Mouse (Mus musculus) gastrocnemius, adult 2 months (tissue): ENCODE measurements around the gene Rfk. TPM values are rescaled to one million over a fixed set of nuclear protein-coding genes. Genes with fewer than 3 reads are reported as not detected.

ENCODE experiments used
- DNase-seq: peaks from one replicate; pipeline ENCODE4 v3.0.0; 2022
- H3K27ac ChIP-seq: fragments of 200-600 bp; 2 replicates; pipeline ENCODE4 v1.8.1; 2022; ENCODE audit warnings: mild to moderate bottlenecking
- H3K4me3 ChIP-seq: fragments of 200-600 bp; 2 replicates; pipeline ENCODE4 v1.8.1; 2022; ENCODE audit warnings: mild to moderate bottlenecking, moderate library complexity
- CTCF ChIP-seq: fragments of 200-600 bp; IDR thresholded peaks from 2 replicates; pipeline ENCODE4 v1.8.1; 2022; ENCODE audit warnings: antibody characterized with exemption, mild to moderate bottlenecking, moderate library complexity
- intact Hi-C: fragments of 180-260 bp; cut with DNase I; formaldehyde crosslinking; loops from one replicate; pipeline ENCODE4 v1.15.1; 2025
- long read RNA-seq, 2 experiments: library from polyadenylated mRNA; stranded (forward); transcript quantifications; one replicate each; pipeline ENCODE4 v2.0.0; 2021
- total RNA-seq, 2 experiments: library from RNA; stranded (reverse); gene quantifications; 2 replicates each; pipeline ENCODE4 v1.2.3; 2021

Rfk gene
- total RNA-seq, result 10 to 100 TPM; 62.3 to 74.5 TPM
- long read RNA-seq, experiment 1, transcript Rfk-201 (4 exons, 2,482 nt), result major isoform, 46 of 50 reads
- long read RNA-seq, experiment 1, partial matches to known transcripts, result 2 of 50 reads
- long read RNA-seq, experiment 1, other reads (novel, unspliced or antisense), result 2 of 50 reads
- long read RNA-seq, experiment 2, transcript Rfk-201 (4 exons, 2,482 nt), result major isoform, 63 of 69 reads
- long read RNA-seq, experiment 2, partial matches to known transcripts, result 3 of 69 reads
- long read RNA-seq, experiment 2, other reads (novel, unspliced or antisense), result 2 of 69 reads

GRCm38 (mm10) chr19:17393841-17394591 is at the start of gene Rfk:
TSS of gene Rfk (plus strand) at chr19:17394043.
- peak; percentile 97 for DNase-seq
- peak within 1 kb of the TSS; percentile 100 for H3K4me3 ChIP-seq
- TF ChIP-seq CTCF, result no peak
- peak within 1 kb of the TSS; percentile 94 for H3K27ac ChIP-seq
- intact Hi-C loops, result no loop called here

- intact Hi-C loops, result no loop called here
- H3K27ac ChIP-seq, result no peak overlapping the region
- TF ChIP-seq CTCF, result no peak
- no peak overlapping the region for H3K4me3 ChIP-seq
- no peak for DNase-seq
Measured at GRCm38 (mm10) chr19:17344881-17345280, 49.0 kb upstream of the Rfk start.

- TF ChIP-seq CTCF, result no peak
- no peak overlapping the region for H3K27ac ChIP-seq
- no peak for DNase-seq
- intact Hi-C loops, result no loop called here
- H3K4me3 ChIP-seq, result no peak overlapping the region
Measured at GRCm38 (mm10) chr19:17346716-17347474, 46.9 kb upstream of the Rfk start.

- no peak for DNase-seq
- Histone ChIP-seq H3K4me3 (no peak overlapping the region), H3K27ac (no peak overlapping the region)
- TF ChIP-seq CTCF, result no peak
- intact Hi-C loops, result no loop called here
Measured at GRCm38 (mm10) chr19:17347852-17348251, 46.0 kb upstream of the Rfk start.

- no peak overlapping the region for H3K27ac ChIP-seq
- no peak for TF ChIP-seq CTCF
- DNase-seq, result no peak
- H3K4me3 ChIP-seq, result no peak overlapping the region
- intact Hi-C loops, result no loop called here
Measured at GRCm38 (mm10) chr19:17353727-17354126, 40.1 kb upstream of the Rfk start.

- intact Hi-C loops, result no loop called here
Measured at GRCm38 (mm10) chr19:17354362-17354761, 39.5 kb upstream of the Rfk start.

GRCm38 (mm10) chr19:17354797-17355196 is 39.0 kb upstream of the Rfk start:
- Histone ChIP-seq H3K27ac (no peak overlapping the region), H3K4me3 (peak overlapping the region; percentile 68)
- DNase-seq, result no peak
- no peak for TF ChIP-seq CTCF
- intact Hi-C loops, result no loop called here

More at GRCm38 (mm10) chr19:17354362-17354761, 39.5 kb upstream of the Rfk start:
- Histone ChIP-seq H3K4me3 (peak overlapping the region; percentile 68), H3K27ac (no peak overlapping the region)
- no peak for TF ChIP-seq CTCF
- no peak for DNase-seq

- no peak overlapping the region for H3K27ac ChIP-seq
- DNase-seq, result no peak
- TF ChIP-seq CTCF, result no peak
- intact Hi-C loops, result no loop called here
- peak overlapping the region; percentile 68 for H3K4me3 ChIP-seq
Measured at GRCm38 (mm10) chr19:17355361-17355760, 38.5 kb upstream of the Rfk start.

- Histone ChIP-seq H3K27ac (peak overlapping the region; percentile 63), H3K4me3 (peak overlapping the region; percentile 68)
- intact Hi-C loops, result no loop called here
- TF ChIP-seq CTCF, result peak; percentile 6; the same call in 1 of the 2 replicates
- DNase-seq, result peak; percentile 53
Measured at GRCm38 (mm10) chr19:17355950-17356867, 37.6 kb upstream of the Rfk start.

- H3K4me3 ChIP-seq, result no peak overlapping the region
- intact Hi-C loops, result no loop called here
- DNase-seq, result no peak
- TF ChIP-seq CTCF, result no peak
- H3K27ac ChIP-seq, result no peak overlapping the region
Measured at GRCm38 (mm10) chr19:17356932-17357331, 36.9 kb upstream of the Rfk start.

- no peak for DNase-seq
- H3K27ac ChIP-seq, result no peak overlapping the region
- no peak overlapping the region for H3K4me3 ChIP-seq
- no peak for TF ChIP-seq CTCF
- intact Hi-C loops, result no loop called here
Measured at GRCm38 (mm10) chr19:17357391-17357790, 36.5 kb upstream of the Rfk start.
